Mouse (Mus musculus): ENCODE results near the gene Kidins220.

The Kidins220 gene

GRCm38 (mm10) chr12:25034338-25034953, 59.7 kb downstream of the Kidins220 start:
- no peak for TF ChIP-seq GATA4 (IDR thresholded peaks at IDR 0.05; ENCODE audit: insufficient replicate concordance, low read length)

- no peak for TF ChIP-seq GATA4 (IDR thresholded peaks at IDR 0.05; ENCODE audit: insufficient replicate concordance, low read length)
These were observed 61.3 kb downstream of the Kidins220 start for GRCm38 (mm10) chr12:25036024-25036423.

- no peak for TF ChIP-seq GATA4 (IDR thresholded peaks at IDR 0.05; ENCODE audit: insufficient replicate concordance, low read length)
These were observed 62.5 kb downstream of the Kidins220 start for GRCm38 (mm10) chr12:25037222-25037621.

GRCm38 (mm10) chr12:25037681-25038472, 63.2 kb downstream of the Kidins220 start:
- TF ChIP-seq GATA4 (IDR thresholded peaks at IDR 0.05; ENCODE audit: insufficient replicate concordance, low read length) = no peak

- TF ChIP-seq GATA4 (IDR thresholded peaks at IDR 0.05; ENCODE audit: insufficient replicate concordance, low read length) = no peak
These were observed 69.3 kb downstream of the Kidins220 start for GRCm38 (mm10) chr12:25044056-25044455.

- no peak for TF ChIP-seq GATA4 (IDR thresholded peaks at IDR 0.05; ENCODE audit: insufficient replicate concordance, low read length)
These were observed 69.9 kb downstream of the Kidins220 start for GRCm38 (mm10) chr12:25044579-25044978.

- no peak for TF ChIP-seq GATA4 (IDR thresholded peaks at IDR 0.05; ENCODE audit: insufficient replicate concordance, low read length)
These were observed 74.5 kb downstream of the Kidins220 start for GRCm38 (mm10) chr12:25049253-25049652.

- TF ChIP-seq GATA4 (IDR thresholded peaks at IDR 0.05; ENCODE audit: insufficient replicate concordance, low read length) = no peak
These were observed 79.8 kb downstream of the Kidins220 start for GRCm38 (mm10) chr12:25054511-25054910.

GRCm38 (mm10) chr12:25054963-25055362, 80.2 kb downstream of the Kidins220 start:
- no peak for TF ChIP-seq GATA4 (IDR thresholded peaks at IDR 0.05; ENCODE audit: insufficient replicate concordance, low read length)

GRCm38 (mm10) chr12:25059487-25060200, 84.9 kb downstream of the Kidins220 start:
- no peak for TF ChIP-seq GATA4 (IDR thresholded peaks at IDR 0.05; ENCODE audit: insufficient replicate concordance, low read length)

- no peak for TF ChIP-seq GATA4 (IDR thresholded peaks at IDR 0.05; ENCODE audit: insufficient replicate concordance, low read length)
These were observed 86.2 kb downstream of the Kidins220 start for GRCm38 (mm10) chr12:25060901-25061300.

GRCm38 (mm10) chr12:25062264-25062663, 87.5 kb downstream of the Kidins220 start:
- TF ChIP-seq GATA4 (IDR thresholded peaks at IDR 0.05; ENCODE audit: insufficient replicate concordance, low read length) = no peak

- TF ChIP-seq GATA4 (IDR thresholded peaks at IDR 0.05; ENCODE audit: insufficient replicate concordance, low read length) = no peak
These were observed 98.6 kb downstream of the Kidins220 start for GRCm38 (mm10) chr12:25073374-25073773.

- TF ChIP-seq GATA4 (IDR thresholded peaks at IDR 0.05; ENCODE audit: insufficient replicate concordance, low read length) = no peak
These were observed 99.6 kb downstream of the Kidins220 start for GRCm38 (mm10) chr12:25074344-25074743.

- no peak for TF ChIP-seq GATA4 (IDR thresholded peaks at IDR 0.05; ENCODE audit: insufficient replicate concordance, low read length)
These were observed 108.8 kb downstream of the Kidins220 start for GRCm38 (mm10) chr12:25083260-25084178.

Data from liver, adult (tissue).